Mouse (Mus musculus) MEL (cell line): ENCODE measurements around the gene Igsf9b. TPM values are rescaled to one million over a fixed set of nuclear protein-coding genes. Genes with fewer than 3 reads are reported as not detected.

ENCODE experiments used
- DNase-seq: peaks from one replicate; pipeline ENCODE4 v3.0.0; 2011; ENCODE audit warnings: low read depth, low spot score
- H3K27ac ChIP-seq: 2 replicates; pipeline ENCODE4 v1.5.1; 2012; ENCODE audit warnings: low read depth, mild to moderate bottlenecking, control low read depth, low read length, moderate library complexity; ENCODE audit not compliant: control insufficient read depth
- H3K27me3 ChIP-seq, 2 experiments: fragments of 150-350 bp in 1 of 2; sonication (generic) in 1 of 2; 2 replicates each; pipeline ENCODE4 v1.6.1; 2012; ENCODE audit warnings: low read length in 2 of 2, mild to moderate bottlenecking in 2 of 2, improper control_type of control experiment in 1 of 2, moderate library complexity in 1 of 2; ENCODE audit not compliant: insufficient read depth in 2 of 2, control insufficient read depth in 1 of 2
- H3K36me3 ChIP-seq, 2 experiments: 2 replicates each; pipeline ENCODE4 v1.6.1; 2012 to 2014; ENCODE audit warnings: low read length in 2 of 2, improper control_type of control experiment in 1 of 2, inconsistent platforms in 1 of 2, mild to moderate bottlenecking in 1 of 2; ENCODE audit not compliant: insufficient read depth in 2 of 2, control insufficient read depth in 1 of 2
- H3K4me1 ChIP-seq, 2 experiments: fragments of 150-350 bp in 1 of 2; sonication (generic) in 1 of 2; 2 replicates each; pipeline ENCODE4 v1.6.1; 2012; ENCODE audit warnings: low read length in 2 of 2, improper control_type of control experiment in 1 of 2, mild to moderate bottlenecking in 1 of 2; ENCODE audit not compliant: insufficient read depth in 2 of 2, control insufficient read depth in 1 of 2
- H3K4me3 ChIP-seq, 2 experiments: fragments of 150-350 bp in 1 of 2; sonication (generic) in 1 of 2; 2 replicates each; pipeline ENCODE4 v1.5.1; 2012; ENCODE audit warnings: low read depth in 2 of 2, low read length in 2 of 2, mild to moderate bottlenecking in 2 of 2, moderate library complexity in 2 of 2, control low read depth in 1 of 2, improper control_type of control experiment in 1 of 2; ENCODE audit not compliant: control insufficient read depth in 1 of 2, insufficient read depth in 1 of 2
- H3K79me2 ChIP-seq: 2 replicates; pipeline ENCODE4 v1.6.1; 2012; ENCODE audit warnings: mild to moderate bottlenecking, low read length, moderate library complexity; ENCODE audit not compliant: control insufficient read depth, poor library complexity, insufficient read depth
- H3K9ac ChIP-seq: 2 replicates; pipeline ENCODE4 v1.6.1; 2012; ENCODE audit warnings: low read depth, mild to moderate bottlenecking, control low read depth, low read length, moderate library complexity; ENCODE audit not compliant: control insufficient read depth, poor library complexity, severe bottlenecking
- H3K9me3 ChIP-seq: fragments of 150-350 bp; sonication (generic); replicated peaks from 2 replicates; pipeline ENCODE4 v1.6.1; 2012; ENCODE audit warnings: mild to moderate bottlenecking, low read length, improper control_type of control experiment, moderate library complexity; ENCODE audit not compliant: insufficient read depth
- BHLHE40 ChIP-seq: IDR thresholded peaks from 2 replicates; pipeline ENCODE4 v1.6.1; 2012; ENCODE audit warnings: low read depth, mild to moderate bottlenecking, inconsistent platforms, low read length, improper control_type of control experiment, borderline replicate concordance
- CHD1 ChIP-seq: IDR thresholded peaks from 2 replicates; pipeline ENCODE4 v1.6.1; 2012; ENCODE audit warnings: low read depth, mild to moderate bottlenecking, inconsistent platforms, low read length, improper control_type of control experiment
- CHD2 ChIP-seq: IDR thresholded peaks from 2 replicates; pipeline ENCODE4 v1.6.1; 2011; ENCODE audit warnings: low read length, improper control_type of control experiment
- CTCF ChIP-seq, 3 experiments: IDR thresholded peaks in 2 of 3; conservative IDR thresholded peaks in 1 of 3; 2 replicates each; pipeline ENCODE4 v1.5.1; 2011 to 2012; ENCODE audit warnings: low read length in 3 of 3, low read depth in 2 of 3, mild to moderate bottlenecking in 2 of 3, improper control_type of control experiment in 1 of 3, inconsistent platforms in 1 of 3, mixed read lengths in 1 of 3, moderate library complexity in 1 of 3; ENCODE audit not compliant: control insufficient read depth in 1 of 3, insufficient read depth in 1 of 3, poor library complexity in 1 of 3, severe bottlenecking in 1 of 3
- E2F4 ChIP-seq: IDR thresholded peaks from 2 replicates; pipeline ENCODE4 v1.6.1; 2011; ENCODE audit warnings: low read depth, low read length, improper control_type of control experiment, borderline replicate concordance
- EP300 ChIP-seq, 2 experiments: IDR thresholded peaks; 2 replicates each; pipeline ENCODE4 v1.6.1; 2011; ENCODE audit warnings: improper control_type of control experiment in 2 of 2, low read length in 2 of 2, low read depth in 1 of 2, mild to moderate bottlenecking in 1 of 2
- ETS1 ChIP-seq: IDR thresholded peaks from 2 replicates; pipeline ENCODE4 v1.6.1; 2012; ENCODE audit warnings: low read depth, mild to moderate bottlenecking, inconsistent platforms, low read length, improper control_type of control experiment, moderate library complexity
- GABPA ChIP-seq: IDR thresholded peaks from 2 replicates; pipeline ENCODE4 v1.6.1; 2012; ENCODE audit warnings: low read depth, mild to moderate bottlenecking, inconsistent platforms, low read length, improper control_type of control experiment, moderate library complexity
- HCFC1 ChIP-seq: IDR thresholded peaks from 2 replicates; pipeline ENCODE4 v1.6.1; 2012; ENCODE audit warnings: low read depth, mild to moderate bottlenecking, inconsistent platforms, low read length, improper control_type of control experiment, moderate library complexity
- MAFK ChIP-seq: IDR thresholded peaks from 2 replicates; pipeline ENCODE4 v1.6.1; 2011; ENCODE audit warnings: low read depth, mild to moderate bottlenecking, low read length, improper control_type of control experiment, borderline replicate concordance
- MEF2A ChIP-seq: IDR thresholded peaks from 2 replicates; pipeline ENCODE4 v1.6.1; 2014; ENCODE audit warnings: low read depth, mild to moderate bottlenecking, inconsistent platforms, low read length, improper control_type of control experiment; ENCODE audit not compliant: poor library complexity, insufficient replicate concordance, severe bottlenecking; ENCODE audit errors: extremely low read depth
- MXI1 ChIP-seq: IDR thresholded peaks from 2 replicates; pipeline ENCODE4 v1.6.1; 2011; ENCODE audit warnings: mild to moderate bottlenecking, low read depth, low read length, improper control_type of control experiment
- MYB ChIP-seq: IDR thresholded peaks from 2 replicates; pipeline ENCODE4 v1.6.1; 2011; ENCODE audit warnings: mild to moderate bottlenecking, low read depth, low read length, improper control_type of control experiment
- MYC ChIP-seq: IDR thresholded peaks from 2 replicates; pipeline ENCODE4 v1.6.1; 2011; ENCODE audit warnings: low read depth, mild to moderate bottlenecking, low read length, improper control_type of control experiment, moderate library complexity
- NELFE ChIP-seq: IDR thresholded peaks from 2 replicates; pipeline ENCODE4 v1.6.1; 2011; ENCODE audit warnings: low read depth, low read length, improper control_type of control experiment
- POLR2AphosphoS2 ChIP-seq: IDR thresholded peaks from 2 replicates; pipeline ENCODE4 v1.6.1; 2011; ENCODE audit warnings: low read length, improper control_type of control experiment
- POLR2AphosphoS5 ChIP-seq: IDR thresholded peaks from 2 replicates; pipeline ENCODE4 v1.6.1; 2012; ENCODE audit warnings: low read depth, borderline replicate concordance, mild to moderate bottlenecking, inconsistent platforms, low read length, moderate library complexity, mixed read lengths
- RAD21 ChIP-seq: IDR thresholded peaks from 2 replicates; pipeline ENCODE4 v1.6.1; 2011; ENCODE audit warnings: mild to moderate bottlenecking, low read depth, low read length, improper control_type of control experiment
- RCOR1 ChIP-seq: IDR thresholded peaks from 2 replicates; pipeline ENCODE4 v1.6.1; 2012; ENCODE audit warnings: low read depth, mild to moderate bottlenecking, inconsistent platforms, low read length, improper control_type of control experiment
- SMC3 ChIP-seq: IDR thresholded peaks from 2 replicates; pipeline ENCODE4 v1.6.1; 2011; ENCODE audit warnings: low read depth, low read length, improper control_type of control experiment
- TAL1 ChIP-seq: IDR thresholded peaks from 2 replicates; pipeline ENCODE4 v1.6.1; 2012; ENCODE audit warnings: mild to moderate bottlenecking, inconsistent platforms, low read length, moderate library complexity, mixed read lengths
- TBP ChIP-seq: IDR thresholded peaks from 2 replicates; pipeline ENCODE4 v1.8.0; 2011; ENCODE audit warnings: low read depth, low read length, improper control_type of control experiment
- UBTF ChIP-seq: IDR thresholded peaks from 2 replicates; pipeline ENCODE4 v1.6.1; 2012; ENCODE audit warnings: low read depth, mild to moderate bottlenecking, inconsistent platforms, low read length, improper control_type of control experiment, moderate library complexity, borderline replicate concordance; ENCODE audit not compliant: insufficient read depth
- USF2 ChIP-seq, 2 experiments: IDR thresholded peaks; 2 replicates each; pipeline ENCODE4 v1.6.1; 2011 to 2012; ENCODE audit warnings: improper control_type of control experiment in 2 of 2, low read length in 2 of 2, borderline replicate concordance in 1 of 2, inconsistent platforms in 1 of 2, low read depth in 1 of 2, mild to moderate bottlenecking in 1 of 2; ENCODE audit not compliant: insufficient read depth in 1 of 2
- ZMIZ1 ChIP-seq: IDR thresholded peaks from 2 replicates; pipeline ENCODE4 v1.6.1; 2012; ENCODE audit warnings: low read depth, mild to moderate bottlenecking, inconsistent platforms, low read length, improper control_type of control experiment, moderate library complexity
- polyA plus RNA-seq, 2 experiments: library from polyadenylated mRNA; stranded (reverse) in 1 of 2; unstranded in 1 of 2; fragments of >175 nt in 1 of 2; fragments of >200 nt in 1 of 2; gene quantifications; 2 replicates each; pipeline versions ENCODE4 v1.2.1 to v1.2.4; 2012; ENCODE audit warnings: low replicate concordance in 2 of 2, low read depth in 1 of 2; ENCODE audit not compliant: insufficient read length in 2 of 2, insufficient read depth in 1 of 2, missing spikeins in 1 of 2
- total RNA-seq: library from RNA; depleted of rRNA; stranded (reverse); fragments of 300-350 nt; gene quantifications from 2 replicates; pipeline ENCODE4 v1.2.3, GENCODE M21; 2012

The Igsf9b gene
- total and polyA plus RNA-seq, 3 experiments = not detected

DNA sequence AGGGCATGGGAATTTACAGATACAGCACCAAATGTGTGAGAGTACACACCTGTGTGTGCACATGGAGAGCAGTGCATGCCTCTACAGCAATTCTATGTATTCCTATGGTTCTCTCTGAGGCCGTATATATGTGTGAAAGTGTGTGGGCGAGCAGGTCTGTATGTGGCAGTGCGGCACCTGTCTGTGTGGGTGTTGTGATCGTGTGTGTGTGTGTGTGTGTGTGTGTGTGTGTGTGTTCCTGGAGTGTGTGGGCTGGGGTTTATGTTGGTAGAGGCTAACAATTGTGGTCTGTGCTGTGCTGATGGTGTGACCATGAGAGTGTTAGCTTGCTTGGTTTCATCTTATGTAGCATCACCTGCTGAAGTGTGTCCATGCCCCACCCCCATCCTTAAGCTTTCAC, 12.1 kb upstream of the Igsf9b start:
- Histone ChIP-seq H3K4me3 (no peak overlapping the region), H3K9me3 (no peaks in the 10 kb centered on the region), H3K27ac (no peak overlapping the region), H3K36me3 (no peaks in the 10 kb centered on the region), H3K9ac (no peak overlapping the region), H3K27me3 (no peaks in the 10 kb centered on the region), H3K79me2 (no peaks in the 10 kb centered on the region), H3K4me1 (no peaks in the 10 kb centered on the region)
- TF ChIP-seq E2F4 (no peak), POLR2AphosphoS2 (no peak), MEF2A (no peak), MYC (no peak), TBP (no peak), RCOR1 (no peak), TAL1 (no peak), SMC3 (no peak), MAFK (no peak), MYB (no peak), BHLHE40 (no peak), GABPA (no peak), MXI1 (no peak), ZMIZ1 (no peak)
- DNase-seq = no peak

DNA sequence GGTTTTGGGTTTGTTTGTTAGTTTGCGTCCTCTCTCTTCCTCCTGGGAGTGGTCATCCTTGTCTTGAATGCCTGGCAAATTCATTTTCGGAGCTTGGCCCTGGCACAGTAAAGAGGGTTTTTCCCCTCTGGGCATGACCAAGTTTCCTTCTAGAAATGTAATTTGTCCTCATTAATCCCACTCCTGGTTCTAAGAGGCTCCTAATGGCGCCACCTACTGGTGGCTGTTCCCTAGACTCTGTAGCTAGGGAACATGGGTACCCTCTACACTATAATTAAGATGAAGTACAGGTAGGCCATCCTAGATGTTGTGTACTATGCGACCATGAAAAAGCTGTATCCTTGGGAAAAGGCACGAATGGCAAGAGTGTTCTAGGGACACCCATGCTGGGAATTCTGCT, 11.6 kb upstream of the Igsf9b start:
- no peaks in the 10 kb centered on the region for H3K79me2 ChIP-seq
- H3K4me1 ChIP-seq = no peaks in the 10 kb centered on the region
- H3K9ac ChIP-seq = no peak overlapping the region
- H3K36me3 ChIP-seq = no peaks in the 10 kb centered on the region
- no peaks in the 10 kb centered on the region for H3K9me3 ChIP-seq
- DNase-seq = peak; percentile 3
- no peaks in the 10 kb centered on the region for H3K27me3 ChIP-seq
- no peak overlapping the region for H3K27ac ChIP-seq
- H3K4me3 ChIP-seq = no peak overlapping the region
- TF ChIP-seq CTCF (IDR thresholded peaks at IDR 0.05 in 2 of 3, conservative IDR thresholded peaks at IDR 0.05 in 1 of 3; ENCODE audit: control insufficient read depth in 1 of 3, insufficient read depth in 1 of 3, low read depth in 2 of 3, low read length in 3 of 3, poor library complexity in 1 of 3, severe bottlenecking in 1 of 3) (peak in 2 of 3 experiments; percentile 8 to 17; a peak in 2 of 6 replicates), ETS1 (no peak), BHLHE40 (no peak)
- TF ChIP-seq, all 39 proteins: peak for 1

DNA sequence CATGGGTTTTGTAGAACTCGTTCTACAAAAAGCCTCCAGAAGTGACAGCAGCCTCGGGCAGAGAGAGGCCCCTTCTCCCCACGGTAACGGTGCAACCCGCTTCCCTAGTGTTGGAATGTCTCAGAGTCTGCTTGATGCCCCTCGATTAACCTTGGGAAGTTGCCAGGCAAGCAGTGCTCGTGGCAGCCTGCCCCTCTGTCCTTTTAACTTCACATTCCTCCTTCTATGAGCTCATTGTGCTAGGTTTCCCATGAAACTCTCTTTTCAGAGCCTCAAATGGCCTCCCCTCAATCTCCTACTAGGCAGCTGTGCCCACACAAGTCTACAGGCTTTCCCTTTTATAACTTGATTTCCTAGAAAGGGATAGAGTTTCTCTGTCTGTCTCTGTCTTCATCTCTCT, 10.6 kb upstream of the Igsf9b start:
- no peaks in the 10 kb centered on the region for H3K36me3 ChIP-seq
- no peak overlapping the region for H3K9ac ChIP-seq
- DNase-seq = no peak
- no peak for TF ChIP-seq MXI1
- no peak for TF ChIP-seq POLR2AphosphoS2
- TF ChIP-seq TBP = no peak
- TF ChIP-seq BHLHE40 = no peak
- TF ChIP-seq CHD1 = no peak
- no peak for TF ChIP-seq USF2 (IDR thresholded peaks at IDR 0.05; ENCODE audit: borderline replicate concordance in 1 of 2, insufficient read depth in 1 of 2, low read depth in 1 of 2, low read length in 2 of 2)
- TF ChIP-seq RCOR1 = no peak
- TF ChIP-seq CHD2 = no peak
- TF ChIP-seq UBTF = no peak
- TF ChIP-seq NELFE = no peak
- no peak for TF ChIP-seq MAFK
- TF ChIP-seq RAD21 = no peak
- no peak for TF ChIP-seq TAL1
- TF ChIP-seq EP300 (IDR thresholded peaks at IDR 0.05; ENCODE audit: low read depth in 1 of 2, low read length in 2 of 2) = no peak
- TF ChIP-seq POLR2AphosphoS5 = no peak
- TF ChIP-seq HCFC1 = no peak
- no peaks in the 10 kb centered on the region for H3K4me1 ChIP-seq
- H3K79me2 ChIP-seq = no peaks in the 10 kb centered on the region
- H3K27ac ChIP-seq = no peak overlapping the region
- no peaks in the 10 kb centered on the region for H3K27me3 ChIP-seq
- H3K9me3 ChIP-seq = no peaks in the 10 kb centered on the region
- H3K4me3 ChIP-seq = no peak overlapping the region
